Mouse (Mus musculus): ENCODE results near the gene Krt77. TPM values are rescaled to one million over a fixed set of nuclear protein-coding genes. Genes with fewer than 3 reads are reported as not detected.

Gene Krt77
- polyA plus RNA-seq, 1 experiment from 2014 or later: not detected

DNA sequence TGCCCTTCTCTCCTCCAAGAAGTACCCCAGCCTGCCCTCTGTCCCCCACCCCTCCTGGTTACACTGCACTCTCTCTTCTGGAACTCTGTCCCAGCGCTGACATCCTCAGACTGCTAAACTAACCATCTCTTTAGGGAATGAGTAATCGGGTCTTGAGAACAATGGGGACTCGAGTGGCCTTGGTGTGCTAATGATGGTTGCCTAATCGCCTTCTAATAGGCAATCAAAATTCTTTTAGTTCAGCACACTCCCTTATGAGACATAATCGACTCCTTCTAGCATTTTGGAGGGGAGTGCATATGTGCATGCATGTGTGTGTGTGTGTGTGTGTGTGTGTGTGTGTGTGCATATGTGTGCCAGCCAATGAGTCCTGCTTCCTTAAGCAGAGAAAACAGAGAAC, 16.9 kb downstream of the Krt77 start:
- Histone ChIP-seq H3K36me3 (ENCODE audit: control insufficient read depth, insufficient read depth, low read length) (no peaks in the 10 kb centered on the region), H3K9me3 (ENCODE audit: control insufficient read depth, low read length) (no peaks in the 10 kb centered on the region), H3K4me3 (ENCODE audit: low read depth, low read length) (no peak overlapping the region), H3K9ac (ENCODE audit: low read depth, low read length) (no peak overlapping the region), H3K4me2 (replicated peaks; ENCODE audit: low read depth, low read length) (no peak overlapping the region), H3K27ac (ENCODE audit: low read depth, low read length) (no peak overlapping the region), H3K4me1 (replicated peaks; ENCODE audit: control insufficient read depth, insufficient read depth, low read length) (no peaks in the 10 kb centered on the region), H3K27me3 (ENCODE audit: control insufficient read depth, insufficient read depth, low read length) (no peaks in the 10 kb centered on the region)
- DNase-seq (ENCODE audit: low spot score): no peak
- ATAC-seq (ENCODE audit: low FRiP score): no peak
- 44% methylated on average over 5 of the region's 5 CpGs for WGBS

DNA sequence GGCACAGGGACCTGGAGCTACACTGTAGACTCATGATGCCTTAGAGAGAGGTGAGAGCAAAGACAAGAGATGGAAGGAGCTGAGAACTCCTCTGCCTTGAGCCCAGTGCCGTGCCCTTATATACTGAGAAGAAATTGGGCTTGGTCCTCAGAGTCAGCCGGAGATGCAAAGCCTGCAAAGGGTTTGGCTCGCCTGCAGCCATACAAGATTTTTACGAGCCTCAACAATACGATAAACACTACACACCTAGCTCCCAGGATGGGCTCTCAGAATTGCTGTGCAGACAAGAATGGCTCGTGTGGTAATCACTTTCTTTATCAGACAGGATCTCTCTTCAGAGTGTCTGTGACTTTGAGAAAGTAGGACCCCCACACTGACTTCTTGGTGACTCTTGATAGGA, 18.8 kb downstream of the Krt77 start, which contains the start of gene Krt1:
Gene Krt1, minus strand, starts transcription at position 101 of the 400 bp plus-strand sequence.
- Histone ChIP-seq H3K36me3 (ENCODE audit: control insufficient read depth, insufficient read depth, low read length) (no peaks in the 10 kb centered on the region), H3K27ac (ENCODE audit: low read depth, low read length) (no peak within 1 kb of the TSS), H3K4me3 (ENCODE audit: low read depth, low read length) (no peak within 1 kb of the TSS), H3K27me3 (ENCODE audit: control insufficient read depth, insufficient read depth, low read length) (no peaks in the 10 kb centered on the region), H3K9me3 (ENCODE audit: control insufficient read depth, low read length) (no peaks in the 10 kb centered on the region), H3K4me1 (replicated peaks; ENCODE audit: control insufficient read depth, insufficient read depth, low read length) (peaks cover 2% of the 10 kb centered on the region; the same call in 1 of the 2 replicates), H3K4me2 (replicated peaks; ENCODE audit: low read depth, low read length) (no peak within 1 kb of the TSS), H3K9ac (ENCODE audit: low read depth, low read length) (no peak within 1 kb of the TSS)
- no peak for ATAC-seq (ENCODE audit: low FRiP score)
- no peak for DNase-seq (ENCODE audit: low spot score)
- WGBS: 86% methylated on average over 6 of the region's 6 CpGs

DNA sequence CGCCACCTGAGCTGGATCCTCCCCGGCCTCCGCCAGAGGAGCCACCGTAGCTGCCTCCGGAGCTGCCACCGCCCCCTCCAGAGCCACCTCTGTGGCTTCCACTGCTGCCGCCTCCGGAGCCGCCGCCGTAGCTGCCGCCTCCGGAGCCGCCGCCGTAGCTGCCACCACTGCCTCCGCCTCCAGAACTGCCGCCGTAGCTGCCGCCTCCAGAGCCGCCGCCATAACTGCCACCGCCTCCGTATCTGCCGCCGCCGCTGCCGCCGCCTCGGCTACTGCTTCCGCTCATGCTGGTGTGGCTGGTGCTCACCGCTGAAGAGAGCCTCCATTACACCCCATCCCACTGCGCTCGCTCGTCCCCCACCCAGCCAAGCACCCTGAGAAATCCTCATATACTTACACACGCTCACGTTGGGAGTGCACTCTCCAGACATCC, 23.5 kb downstream of the Krt77 start:
- DNase-seq (ENCODE audit: low spot score) (peak; percentile 64), ATAC-seq (ENCODE audit: low FRiP score) (peak; percentile 72; the same call in 1 of the 2 replicates)
- no peaks in the 10 kb centered on the region for H3K27me3 ChIP-seq (ENCODE audit: control insufficient read depth, insufficient read depth, low read length)
- no peaks in the 10 kb centered on the region for H3K36me3 ChIP-seq (ENCODE audit: control insufficient read depth, insufficient read depth, low read length)
- under 1% methylated on average over 35 of the region's 37 CpGs for WGBS
- peak overlapping the region; percentile 67 for H3K4me2 ChIP-seq (replicated peaks; ENCODE audit: low read depth, low read length)
- peaks cover 2% of the 10 kb centered on the region; the same call in 1 of the 2 replicates for H3K4me1 ChIP-seq (replicated peaks; ENCODE audit: control insufficient read depth, insufficient read depth, low read length)
- peak overlapping the region; percentile 85 for H3K9ac ChIP-seq (ENCODE audit: low read depth, low read length)
- no peaks in the 10 kb centered on the region for H3K9me3 ChIP-seq (ENCODE audit: control insufficient read depth, low read length)
- no peak overlapping the region for H3K27ac ChIP-seq (ENCODE audit: low read depth, low read length)
- H3K4me3 ChIP-seq (ENCODE audit: low read depth, low read length): peak overlapping the region; percentile 47

DNA sequence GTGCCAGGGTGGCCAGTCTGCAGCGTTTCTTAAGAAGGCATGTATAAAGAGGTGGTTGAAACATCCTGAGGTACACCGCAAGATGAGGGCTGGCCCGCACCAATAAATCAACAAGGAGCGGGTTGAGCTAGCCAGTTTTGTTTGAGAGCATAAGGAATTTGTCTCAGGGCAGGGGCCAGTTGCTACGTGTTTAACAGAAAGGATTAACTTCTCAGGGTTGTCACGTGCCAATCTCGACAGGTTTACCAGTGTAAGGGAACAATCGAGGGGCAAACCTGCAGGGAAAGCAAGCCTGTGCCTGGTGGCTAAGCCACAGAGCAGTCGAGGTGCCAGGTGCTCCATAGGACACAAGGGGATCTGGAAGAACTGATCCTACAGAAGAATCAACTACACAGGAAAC, 26.3 kb downstream of the Krt77 start:
- H3K9ac ChIP-seq (ENCODE audit: low read depth, low read length): no peak overlapping the region
- no peaks in the 10 kb centered on the region for H3K36me3 ChIP-seq (ENCODE audit: control insufficient read depth, insufficient read depth, low read length)
- H3K27me3 ChIP-seq (ENCODE audit: control insufficient read depth, insufficient read depth, low read length): no peaks in the 10 kb centered on the region
- peaks cover 2% of the 10 kb centered on the region; the same call in 1 of the 2 replicates for H3K4me1 ChIP-seq (replicated peaks; ENCODE audit: control insufficient read depth, insufficient read depth, low read length)
- WGBS: 70% methylated on average over 9 of the region's 9 CpGs
- no peak overlapping the region for H3K4me3 ChIP-seq (ENCODE audit: low read depth, low read length)
- no peak overlapping the region for H3K27ac ChIP-seq (ENCODE audit: low read depth, low read length)
- no peak for DNase-seq (ENCODE audit: low spot score)
- H3K9me3 ChIP-seq (ENCODE audit: control insufficient read depth, low read length): no peaks in the 10 kb centered on the region
- H3K4me2 ChIP-seq (replicated peaks; ENCODE audit: low read depth, low read length): no peak overlapping the region
- ATAC-seq (ENCODE audit: low FRiP score): no peak

DNA sequence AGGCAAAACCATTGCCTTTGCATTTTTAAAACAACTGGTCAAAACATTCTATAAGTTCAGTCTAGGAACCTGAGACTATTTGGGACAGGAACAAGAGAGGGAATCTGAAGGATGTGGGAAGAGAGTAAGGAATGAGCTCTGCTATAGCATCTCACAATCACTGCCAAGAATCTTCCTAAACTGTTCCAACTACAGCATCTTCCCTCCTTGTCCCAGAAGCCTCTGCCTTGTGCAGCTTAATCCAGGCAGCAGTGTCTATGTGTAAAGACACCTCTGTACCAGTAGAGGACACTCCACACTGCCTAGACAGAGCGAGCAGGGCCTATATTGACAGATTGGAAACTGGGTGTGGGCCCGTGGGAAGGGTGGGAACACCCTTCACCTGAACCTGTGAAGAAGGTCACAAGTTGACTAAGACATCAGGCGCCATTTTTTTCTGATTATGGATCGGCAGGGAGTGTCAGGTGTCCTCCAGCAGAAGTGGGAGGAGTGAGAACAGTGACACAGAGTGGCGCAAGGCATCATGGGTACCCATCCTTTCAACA, 34.6 kb downstream of the Krt77 start:
- no peak overlapping the region for H3K4me2 ChIP-seq (replicated peaks; ENCODE audit: low read depth, low read length)
- DNase-seq (ENCODE audit: low spot score) (no peak), ATAC-seq (ENCODE audit: low FRiP score) (no peak)
- no peak overlapping the region for H3K9ac ChIP-seq (ENCODE audit: low read depth, low read length)
- no peaks in the 10 kb centered on the region for H3K4me1 ChIP-seq (replicated peaks; ENCODE audit: control insufficient read depth, insufficient read depth, low read length)
- H3K27me3 ChIP-seq (ENCODE audit: control insufficient read depth, insufficient read depth, low read length): no peaks in the 10 kb centered on the region
- no peaks in the 10 kb centered on the region for H3K36me3 ChIP-seq (ENCODE audit: control insufficient read depth, insufficient read depth, low read length)
- H3K9me3 ChIP-seq (ENCODE audit: control insufficient read depth, low read length): no peaks in the 10 kb centered on the region
- no peak overlapping the region for H3K4me3 ChIP-seq (ENCODE audit: low read depth, low read length)
- no peak overlapping the region for H3K27ac ChIP-seq (ENCODE audit: low read depth, low read length)
- 70% methylated on average over 5 of the region's 5 CpGs for WGBS

DNA sequence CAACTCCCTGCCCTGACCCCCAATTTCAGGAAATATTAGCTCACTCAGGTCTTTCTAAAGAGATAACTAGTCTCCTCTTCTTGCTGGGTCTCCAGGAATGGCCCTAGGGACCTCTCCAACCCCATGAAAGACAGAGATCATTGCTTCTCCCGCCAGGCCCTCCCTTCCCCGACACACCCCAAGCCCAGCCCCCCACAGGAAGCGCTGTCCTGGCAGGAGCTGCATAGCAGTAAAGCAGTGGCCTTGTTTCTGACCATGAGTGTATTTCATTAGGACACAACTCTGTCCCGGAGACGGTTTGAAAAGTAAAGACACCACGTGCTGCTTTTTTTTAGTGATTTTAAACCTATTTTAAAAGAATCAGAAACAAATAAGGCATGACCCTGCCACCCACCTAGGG, 36.4 kb downstream of the Krt77 start:
- WGBS: 47% methylated on average over 6 of the region's 6 CpGs

DNA sequence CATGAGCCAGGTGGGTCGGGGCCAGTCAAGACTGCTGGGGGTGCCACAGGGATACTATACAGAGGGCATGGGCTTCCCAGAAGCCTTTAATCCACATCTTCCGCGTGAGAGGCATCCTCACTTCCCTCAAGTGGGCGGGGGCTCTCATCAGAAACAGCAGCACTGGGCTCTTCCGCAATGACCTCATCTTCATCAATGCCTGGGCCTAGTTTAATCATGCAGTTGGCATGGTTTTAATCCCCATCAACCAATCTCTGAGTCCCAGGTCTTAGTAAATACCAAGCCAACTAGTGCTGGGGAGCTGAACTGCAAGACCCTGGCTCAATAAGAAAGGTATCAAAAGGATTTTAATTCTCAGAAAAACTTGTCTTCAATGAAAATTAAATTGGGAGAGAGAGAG, 40.1 kb downstream of the Krt77 start:
- WGBS: 85% methylated on average over 5 of the region's 5 CpGs
- H3K36me3 ChIP-seq (ENCODE audit: control insufficient read depth, insufficient read depth, low read length): no peaks in the 10 kb centered on the region
- no peaks in the 10 kb centered on the region for H3K9me3 ChIP-seq (ENCODE audit: control insufficient read depth, low read length)
- H3K4me2 ChIP-seq (replicated peaks; ENCODE audit: low read depth, low read length): no peak overlapping the region
- no peak overlapping the region for H3K27ac ChIP-seq (ENCODE audit: low read depth, low read length)
- no peak for ATAC-seq (ENCODE audit: low FRiP score)
- no peaks in the 10 kb centered on the region for H3K27me3 ChIP-seq (ENCODE audit: control insufficient read depth, insufficient read depth, low read length)
- H3K9ac ChIP-seq (ENCODE audit: low read depth, low read length): no peak overlapping the region
- H3K4me1 ChIP-seq (replicated peaks; ENCODE audit: control insufficient read depth, insufficient read depth, low read length): no peaks in the 10 kb centered on the region
- no peak for DNase-seq (ENCODE audit: low spot score)
- H3K4me3 ChIP-seq (ENCODE audit: low read depth, low read length): no peak overlapping the region

More for the DNA sequence above, 36.4 kb downstream of the Krt77 start:
- Histone ChIP-seq H3K36me3 (ENCODE audit: control insufficient read depth, insufficient read depth, low read length) (no peaks in the 10 kb centered on the region), H3K4me3 (ENCODE audit: low read depth, low read length) (no peak overlapping the region), H3K9ac (ENCODE audit: low read depth, low read length) (no peak overlapping the region), H3K27ac (ENCODE audit: low read depth, low read length) (no peak overlapping the region), H3K9me3 (ENCODE audit: control insufficient read depth, low read length) (no peaks in the 10 kb centered on the region), H3K4me1 (replicated peaks; ENCODE audit: control insufficient read depth, insufficient read depth, low read length) (no peaks in the 10 kb centered on the region), H3K27me3 (ENCODE audit: control insufficient read depth, insufficient read depth, low read length) (no peaks in the 10 kb centered on the region), H3K4me2 (replicated peaks; ENCODE audit: low read depth, low read length) (no peak overlapping the region)
- DNase-seq (ENCODE audit: low spot score) (no peak), ATAC-seq (ENCODE audit: low FRiP score) (no peak)

DNA sequence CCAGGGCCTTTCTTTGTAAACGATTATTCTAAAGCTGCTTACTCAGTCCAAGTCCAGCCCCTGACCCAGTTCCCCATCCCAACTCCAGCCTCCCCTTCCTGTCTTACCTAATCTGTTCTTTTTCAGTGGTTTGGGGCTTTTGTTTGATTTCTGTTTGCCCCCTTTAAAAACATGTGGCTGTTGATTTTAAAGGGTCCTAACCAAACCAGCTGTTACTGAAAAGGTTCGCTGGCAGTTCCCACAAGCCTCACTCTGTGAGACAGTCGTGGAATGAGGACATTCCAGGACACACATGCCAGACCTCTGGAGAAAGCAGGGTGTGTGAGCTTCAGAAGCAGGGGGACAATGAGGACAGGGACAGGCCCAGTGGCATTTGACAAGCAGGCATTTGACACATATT, 47.7 kb downstream of the Krt77 start:
- Histone ChIP-seq H3K4me1 (replicated peaks; ENCODE audit: control insufficient read depth, insufficient read depth, low read length) (no peaks in the 10 kb centered on the region), H3K27ac (ENCODE audit: low read depth, low read length) (no peak overlapping the region), H3K27me3 (ENCODE audit: control insufficient read depth, insufficient read depth, low read length) (no peaks in the 10 kb centered on the region), H3K4me3 (ENCODE audit: low read depth, low read length) (no peak overlapping the region), H3K4me2 (replicated peaks; ENCODE audit: low read depth, low read length) (no peak overlapping the region), H3K9me3 (ENCODE audit: control insufficient read depth, low read length) (no peaks in the 10 kb centered on the region), H3K9ac (ENCODE audit: low read depth, low read length) (no peak overlapping the region), H3K36me3 (ENCODE audit: control insufficient read depth, insufficient read depth, low read length) (no peaks in the 10 kb centered on the region)
- no peak for DNase-seq (ENCODE audit: low spot score)
- no peak for ATAC-seq (ENCODE audit: low FRiP score)
- 38% methylated on average over 3 of the region's 3 CpGs for WGBS

DNA sequence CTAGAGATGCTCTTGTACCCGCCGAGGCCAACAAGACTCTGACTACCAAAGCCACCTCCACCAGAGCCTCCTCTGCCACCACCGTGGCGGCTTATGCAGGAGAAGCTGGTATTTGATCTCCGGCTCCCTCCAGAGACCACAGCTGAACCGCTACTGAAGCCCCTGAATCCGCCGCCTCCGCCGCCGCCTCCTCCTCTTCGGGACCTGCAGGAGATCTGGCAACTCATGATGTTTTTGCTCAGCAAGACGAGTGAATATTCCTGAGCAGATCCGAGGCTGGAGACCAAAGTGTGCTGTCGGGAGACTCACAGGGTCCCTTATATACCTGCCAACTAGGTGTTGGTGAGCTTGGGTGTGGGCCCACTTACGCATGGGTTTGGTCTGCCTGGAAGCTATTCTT, 51.6 kb downstream of the Krt77 start, which contains the start of gene Krt2:
Gene Krt2, minus strand, starts transcription at position 295 of the 400 bp plus-strand sequence.
- Histone ChIP-seq H3K27ac (ENCODE audit: low read depth, low read length) (no peak within 1 kb of the TSS), H3K9ac (ENCODE audit: low read depth, low read length) (no peak within 1 kb of the TSS), H3K27me3 (ENCODE audit: control insufficient read depth, insufficient read depth, low read length) (no peaks in the 10 kb centered on the region), H3K36me3 (ENCODE audit: control insufficient read depth, insufficient read depth, low read length) (no peaks in the 10 kb centered on the region), H3K4me1 (replicated peaks; ENCODE audit: control insufficient read depth, insufficient read depth, low read length) (no peaks in the 10 kb centered on the region), H3K4me2 (replicated peaks; ENCODE audit: low read depth, low read length) (no peak within 1 kb of the TSS), H3K9me3 (ENCODE audit: control insufficient read depth, low read length) (no peaks in the 10 kb centered on the region), H3K4me3 (ENCODE audit: low read depth, low read length) (no peak within 1 kb of the TSS)
- 88% methylated on average over 16 of the region's 16 CpGs for WGBS
- no peak for ATAC-seq (ENCODE audit: low FRiP score)
- no peak for DNase-seq (ENCODE audit: low spot score)

Measured in hindbrain, embryonic 11.5 days (tissue).